In genomic region chr4:104911685-104912084, GRCm38 (mm10) we compare ENCODE assay signal across 9 mouse cellular contexts. TPM values are rescaled to one million over a fixed set of nuclear protein-coding genes. Genes with fewer than 3 reads are reported as not detected.
A peak's percentile ranks its signal among the peaks of the same experiment; 100 is the strongest.
DNase-seq lines count a peak whose midpoint lies in the region; ATAC-seq lines count a peak whose summit lies in the region.
"Had no signal": no experiment of that assay in that cellular context is flagged by ENCODE, and none has a peak within 500 bp of the region (broad histone marks: within the 10 kb centered on the region; RNA-seq: fewer than 3 reads in every experiment).

No protein-coding gene starts in this region.

- H3K4me2 ChIP-seq in kidney, embryonic 15.5 days: no peak overlapping the region
- H3K4me2 ChIP-seq in liver, embryonic 13.5 days: no peak overlapping the region

- peaks cover 9% of the 10 kb centered on the region; the same call in 1 of the 2 replicates for H3K4me1 ChIP-seq in kidney, embryonic 15.5 days
- no peaks in the 10 kb centered on the region for H3K4me1 ChIP-seq in liver, embryonic 13.5 days (replicated peaks)

- no peaks in the 10 kb centered on the region for H3K36me3 ChIP-seq in kidney, embryonic 15.5 days
- H3K36me3 ChIP-seq in liver, embryonic 13.5 days: no peaks in the 10 kb centered on the region

- ATAC-seq in kidney, embryonic 15.5 days (replicated peaks; ENCODE audit: low FRiP score): 0 out of 2 replicates have a peak, but pooled peaks have one; percentile 46
- ATAC-seq in liver, embryonic 13.5 days (ENCODE audit: low read depth): no peak

- H3K9ac ChIP-seq in kidney, embryonic 15.5 days: no peak overlapping the region
- no peak overlapping the region for H3K9ac ChIP-seq in liver, embryonic 13.5 days

- H3K27me3 ChIP-seq in kidney, embryonic 15.5 days: 0 out of 2 replicates have a peak, but pooled peaks cover 5% of the 10 kb centered on the region
- no peaks in the 10 kb centered on the region for H3K27me3 ChIP-seq in liver, embryonic 13.5 days

- no peak overlapping the region for H3K4me3 ChIP-seq in kidney, embryonic 15.5 days (replicated peaks)
- no peak overlapping the region for H3K4me3 ChIP-seq in liver, embryonic 13.5 days (replicated peaks)

- peak; percentile 56 for DNase-seq in 3T3-L1 (ENCODE audit: low read depth, low spot score)
- DNase-seq in R1 (ENCODE audit: low read depth, low spot score): peak; percentile 84
- peak; percentile 75 to 85 for DNase-seq in cerebellum, postnatal 14 days
- peak; percentile 46 for DNase-seq in gastrocnemius, postnatal 25 days
- peak; percentile 17 for DNase-seq in liver, embryonic 13.5 days
- peak; percentile 83 for DNase-seq in retina, embryonic 14.5 days (ENCODE audit: low spot score)
- DNase-seq in urinary bladder, postnatal 10 days (ENCODE audit: low spot score): peak; percentile 48

- H3K27ac ChIP-seq in kidney, embryonic 15.5 days: no peak overlapping the region
- no peak overlapping the region for H3K27ac ChIP-seq in liver, embryonic 13.5 days

- H3K9me3 ChIP-seq in kidney, embryonic 15.5 days (replicated peaks): no peaks in the 10 kb centered on the region
- no peaks in the 10 kb centered on the region for H3K9me3 ChIP-seq in liver, embryonic 13.5 days (replicated peaks)

- WGBS in kidney, embryonic 15.5 days: 18% methylated on average over 7 of the region's 7 CpGs
- WGBS in liver, embryonic 13.5 days (ENCODE audit: insufficient replicate concordance): 20% methylated on average over 7 of the region's 7 CpGs

RNA-seq across cellular contexts. Expression of gene Fyb2, which starts 1.6 kb away (rescaled TPM):
- under 1 TPM; 0.15 to 0.27 TPM for total RNA-seq in gastrocnemius, postnatal 25 days (2021)
- 0.45 and 0.56 TPM in 2 replicates for polyA plus RNA-seq in kidney, embryonic 15.5 days (2015; fragmentation: Nextera tagmentation; extraction: Ambion mirVana)
- polyA plus RNA-seq in liver, embryonic 13.5 days (2015; fragmentation: Nextera tagmentation; extraction: Ambion mirVana): 0.07 and 0.08 TPM in 2 replicates

RNA-seq across cellular contexts. Expression of gene C8a, which starts 35.5 kb away (rescaled TPM):
- not detected for total RNA-seq in gastrocnemius, postnatal 25 days (2021)
- 0.19 and 0.23 TPM in 2 replicates for polyA plus RNA-seq in kidney, embryonic 15.5 days (2015; fragmentation: Nextera tagmentation; extraction: Ambion mirVana)
- polyA plus RNA-seq in liver, embryonic 13.5 days (2015; fragmentation: Nextera tagmentation; extraction: Ambion mirVana): 7.2 and 7.5 TPM in 2 replicates

RNA-seq across cellular contexts. Expression of gene Gm17662, which starts 54.6 kb away (rescaled TPM):
- not detected for total RNA-seq in gastrocnemius, postnatal 25 days (2021)
- not detected in 2 replicates for polyA plus RNA-seq in kidney, embryonic 15.5 days (2015; fragmentation: Nextera tagmentation; extraction: Ambion mirVana)
- not detected in 2 replicates for polyA plus RNA-seq in liver, embryonic 13.5 days (2015; fragmentation: Nextera tagmentation; extraction: Ambion mirVana)
- polyA plus RNA-seq: stomach, embryonic 16.5 days had no signal

Comparison
In these comparisons a context has a peak if more than half of its experiments do, and no peak if none do; other contexts are left out.
1. DNase-seq: peak in every context shown above with its lines; median percentile 84 in R1; 83 in retina, embryonic 14.5 days; 80 in cerebellum, postnatal 14 days; 56 in 3T3-L1; 48 in urinary bladder, postnatal 10 days; 46 in gastrocnemius, postnatal 25 days; 17 in liver, embryonic 13.5 days.